ENCODE assay signal across 22 mouse cellular contexts in the genomic region with DNA sequence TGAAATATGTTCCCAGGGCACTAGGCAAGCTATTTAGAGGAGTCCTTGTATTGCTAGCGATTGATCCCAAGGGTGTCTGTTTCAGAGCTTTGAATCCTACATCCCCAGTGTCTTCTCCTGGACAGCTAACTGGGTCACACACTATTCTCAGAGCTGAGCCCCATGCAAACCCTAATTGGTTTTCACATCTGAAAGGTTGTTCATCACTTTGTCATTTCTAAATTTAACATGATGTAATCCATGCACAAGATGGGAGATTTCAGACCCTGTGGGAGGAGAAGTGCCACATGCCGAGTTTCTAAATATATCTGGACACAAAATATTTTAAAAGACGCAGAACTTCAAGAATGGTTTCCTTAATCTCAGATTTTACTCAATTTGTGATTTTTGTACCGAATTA.
"Had no signal": no experiment of that assay in that cellular context is flagged by ENCODE, and none has a peak within 500 bp of the region (broad histone marks: within the 10 kb centered on the region; RNA-seq: fewer than 3 reads in every experiment).

No protein-coding gene starts in this region.

- H3K4me3 ChIP-seq: limb, embryonic 10.5 days; limb, embryonic 13.5 days; liver, embryonic 12.5 days; liver, embryonic 15.5 days; lung, embryonic 15.5 days; megakaryocyte, embryonic 14.5 days; midbrain, embryonic 10.5 days; midbrain, embryonic 13.5 days; myocyte; neural tube, embryonic 13.5 days; stomach, embryonic 15.5 days had no signal

- H3K27ac ChIP-seq: kidney, postnatal 0 days; limb, embryonic 10.5 days; limb, embryonic 13.5 days; liver, embryonic 12.5 days; liver, embryonic 15.5 days; lung, embryonic 15.5 days; midbrain, embryonic 10.5 days; midbrain, embryonic 13.5 days; neural tube, embryonic 13.5 days; stomach, embryonic 15.5 days had no signal

- DNase-seq: kidney, adult 2 months; kidney, postnatal 36 days; liver; lung, adult 18-20 months; lung, postnatal 10 days; lung, postnatal 36 days; retina, postnatal 1 day; right cerebral cortex, postnatal 25 days; spleen, adult 18-20 months; thymus, postnatal 25 days had no signal
